Mouse (Mus musculus) liver, postnatal 0 days (tissue): Measurements from ENCODE around the gene Slc38a10. TPM values are rescaled to one million over a fixed set of nuclear protein-coding genes. Genes with fewer than 3 reads are reported as not detected.
A peak's percentile ranks its signal among the peaks of the same experiment; 100 is the strongest.

Experiments
- ATAC-seq: fragments of 200-750 bp; cut with Nextera tagmentation; 2 replicates; pipeline ENCODE4 v1.8.0; 2017; ENCODE audit warnings: mild to moderate bottlenecking, moderate library complexity
- DNase-seq: peaks from one replicate; pipeline ENCODE4 v3.0.0-alpha.2; 2016
- H3K27ac ChIP-seq: fragments of 300-500 bp; sonication (generic); 2 replicates; pipeline ENCODE4 v1.5.1; 2014; ENCODE audit warnings: antibody characterized with exemption, moderate library complexity, mild to moderate bottlenecking, low read depth
- H3K27me3 ChIP-seq: fragments of 300-500 bp; sonication (generic); 2 replicates; pipeline ENCODE4 v1.6.1; 2014; ENCODE audit warnings: low read length, control low read depth, mixed read lengths; ENCODE audit not compliant: insufficient read depth
- H3K36me3 ChIP-seq: fragments of 300-500 bp; sonication (generic); replicated peaks from 2 replicates; pipeline ENCODE4 v1.6.1; 2014; ENCODE audit warnings: mild to moderate bottlenecking, control low read depth, low read length, moderate library complexity, mixed read lengths; ENCODE audit not compliant: insufficient read depth
- H3K4me1 ChIP-seq: fragments of 300-500 bp; sonication (generic); 2 replicates; pipeline ENCODE4 v1.6.1; 2014; ENCODE audit warnings: antibody characterized with exemption, mild to moderate bottlenecking, control low read depth; ENCODE audit not compliant: insufficient read depth
- H3K4me2 ChIP-seq: fragments of 300-500 bp; sonication (generic); 2 replicates; pipeline ENCODE4 v1.6.1; 2014; ENCODE audit warnings: low read depth, mild to moderate bottlenecking, low read length, moderate library complexity, mixed read lengths
- H3K4me3 ChIP-seq: fragments of 300-500 bp; sonication (generic); 2 replicates; pipeline ENCODE4 v1.5.1; 2014; ENCODE audit warnings: low read depth, low read length
- H3K9ac ChIP-seq: fragments of 300-500 bp; sonication (generic); replicated peaks from 2 replicates; pipeline ENCODE4 v1.6.1; 2014; ENCODE audit warnings: mild to moderate bottlenecking, moderate library complexity
- H3K9me3 ChIP-seq: fragments of 300-500 bp; sonication (generic); 2 replicates; pipeline ENCODE4 v1.6.1; 2016; ENCODE audit warnings: mild to moderate bottlenecking, control low read depth, low read length, mixed read lengths
- CTCF ChIP-seq: sonication (generic); IDR thresholded peaks from 2 replicates; pipeline ENCODE4 v1.5.1; 2016; ENCODE audit warnings: antibody characterized with exemption, low read depth
- EP300 ChIP-seq: IDR thresholded peaks from 2 replicates; pipeline ENCODE4 v1.6.1; 2016; ENCODE audit warnings: antibody characterized with exemption, low read depth, mild to moderate bottlenecking
- WGBS: fragments of 180-500 bp; shearing (Covaris S2); extraction: QIAGEN DNeasy Blood & Tissue Kit; methylation state at CpG from one replicate; pipeline ENCODE4 v1.1.7; 2014; ENCODE audit not compliant: insufficient replicate concordance; 5-methylcytosine and 5-hydroxymethylcytosine counted together
- polyA plus RNA-seq: library from polyadenylated mRNA; unstranded; fragments of >200 nt; fragmentation: Nextera tagmentation; extraction: Ambion mirVana; gene quantifications from 2 replicates; pipeline ENCODE4 v1.2.1, GENCODE M21; 2015

The Slc38a10 gene
- polyA plus RNA-seq, 1 experiment from 2014 or later: 28.0 TPM

GRCm38 (mm10) chr11:120143708-120144497 lies 7.2 kb downstream of the Slc38a10 start:
- 71% methylated on average over 13 of the region's 13 CpGs for WGBS
- Histone ChIP-seq H3K9me3 (no peaks in the 10 kb centered on the region), H3K27me3 (no peaks in the 10 kb centered on the region), H3K27ac (peak overlapping the region; percentile 69; the same call in 1 of the 2 replicates), H3K4me2 (no peak overlapping the region), H3K4me3 (no peak overlapping the region), H3K9ac (no peak overlapping the region; the same call in 1 of the 2 replicates), H3K4me1 (peaks cover 14% of the 10 kb centered on the region; the same call in 1 of the 2 replicates), H3K36me3 (peaks cover 22% of the 10 kb centered on the region)
- DNase-seq (no peak), ATAC-seq (no peak)
- no peak for TF ChIP-seq CTCF
- TF ChIP-seq EP300: no peak

- Histone ChIP-seq H3K4me1 (peaks cover 22% of the 10 kb centered on the region), H3K9me3 (no peaks in the 10 kb centered on the region), H3K4me2 (no peak overlapping the region), H3K4me3 (no peak overlapping the region), H3K27me3 (no peaks in the 10 kb centered on the region), H3K9ac (no peak overlapping the region), H3K27ac (peak overlapping the region; percentile 69), H3K36me3 (peaks cover 25% of the 10 kb centered on the region)
- WGBS: 31% methylated on average over 3 of the region's 3 CpGs
- DNase-seq: peak; percentile 44
- peak; percentile 84 for ATAC-seq
- TF ChIP-seq CTCF (peak; percentile 57), EP300 (no peak)
Measured at GRCm38 (mm10) chr11:120142601-120143051, 8.5 kb downstream of the Slc38a10 start.

DNA sequence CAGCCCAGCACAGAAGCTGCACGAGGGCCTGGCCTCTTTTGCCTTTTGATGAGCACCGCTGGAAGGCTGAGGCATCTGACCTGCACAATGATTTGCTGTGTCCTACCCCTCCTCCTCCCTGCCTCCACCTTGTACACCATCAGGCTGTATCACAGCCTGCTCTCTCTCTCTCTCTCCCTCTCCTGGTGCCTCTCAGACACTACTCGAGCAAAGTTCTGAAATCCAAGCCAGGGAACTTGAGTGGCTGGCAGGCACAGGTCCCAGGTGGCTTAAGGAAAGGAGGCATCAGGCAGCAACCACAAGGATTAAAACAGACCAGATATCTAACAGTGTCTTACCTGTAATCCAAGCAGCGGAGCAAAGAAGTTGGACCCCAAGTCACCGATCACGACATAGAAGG lies 10.9 kb downstream of the Slc38a10 start:
- no peak overlapping the region for H3K4me2 ChIP-seq
- H3K9me3 ChIP-seq: no peaks in the 10 kb centered on the region
- no peak for TF ChIP-seq CTCF
- ATAC-seq: no peak
- H3K4me1 ChIP-seq: peaks cover 42% of the 10 kb centered on the region
- no peak overlapping the region for H3K9ac ChIP-seq
- DNase-seq: no peak
- no peak overlapping the region for H3K4me3 ChIP-seq
- 73% methylated on average over 6 of the region's 6 CpGs for WGBS
- no peak overlapping the region for H3K27ac ChIP-seq
- H3K27me3 ChIP-seq: no peaks in the 10 kb centered on the region
- peaks cover 18% of the 10 kb centered on the region for H3K36me3 ChIP-seq

DNA sequence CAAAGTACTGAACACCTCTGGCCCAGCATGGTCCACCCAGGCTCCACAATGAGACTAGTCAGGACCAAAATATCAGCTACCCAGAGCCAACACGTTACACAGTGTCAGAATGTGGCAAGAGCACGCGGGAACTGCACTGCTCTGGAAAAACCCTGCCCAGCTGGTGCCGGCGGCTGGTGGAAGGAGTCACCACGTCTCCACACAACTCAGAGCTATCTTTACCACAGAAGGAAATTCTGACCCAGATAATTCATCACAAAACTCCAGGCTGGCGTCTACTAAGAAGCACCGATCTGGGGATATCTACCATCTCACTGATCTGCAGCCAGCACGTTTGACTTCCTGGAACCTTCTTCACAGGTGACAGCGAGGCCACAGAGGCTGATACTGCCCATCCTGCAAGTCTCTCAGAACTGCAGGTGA lies 11.8 kb downstream of the Slc38a10 start:
- H3K9me3 ChIP-seq: no peaks in the 10 kb centered on the region
- no peak overlapping the region for H3K27ac ChIP-seq
- no peak overlapping the region for H3K4me2 ChIP-seq
- H3K4me3 ChIP-seq: no peak overlapping the region
- TF ChIP-seq EP300: no peak
- no peak for TF ChIP-seq CTCF
- DNase-seq (no peak), ATAC-seq (no peak)
- no peak overlapping the region for H3K9ac ChIP-seq
- no peaks in the 10 kb centered on the region for H3K27me3 ChIP-seq
- H3K36me3 ChIP-seq: peaks cover 27% of the 10 kb centered on the region
- peaks cover 47% of the 10 kb centered on the region for H3K4me1 ChIP-seq
- WGBS: 48% methylated on average over 10 of the region's 10 CpGs

DNA sequence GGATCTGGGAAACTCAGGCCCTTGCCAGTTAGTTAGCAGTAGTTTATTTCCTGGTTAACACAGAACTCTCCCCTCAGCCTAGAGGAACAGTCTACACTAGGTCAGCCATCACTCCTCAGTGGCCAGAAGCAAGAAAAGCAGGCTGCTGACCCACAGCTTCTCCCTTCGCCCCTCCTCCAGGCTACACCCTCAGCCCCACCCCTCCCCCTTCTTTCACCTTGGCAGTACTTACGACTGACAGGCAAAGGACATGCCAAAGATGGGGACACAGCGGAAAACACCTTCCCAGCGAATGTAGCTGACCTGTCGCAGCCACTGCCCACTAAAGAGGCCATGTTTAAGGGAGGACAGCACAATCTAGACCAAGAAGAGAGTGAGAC lies 13.5 kb downstream of the Slc38a10 start:
- no peak overlapping the region for H3K9ac ChIP-seq
- WGBS: 58% methylated on average over 5 of the region's 5 CpGs

DNA sequence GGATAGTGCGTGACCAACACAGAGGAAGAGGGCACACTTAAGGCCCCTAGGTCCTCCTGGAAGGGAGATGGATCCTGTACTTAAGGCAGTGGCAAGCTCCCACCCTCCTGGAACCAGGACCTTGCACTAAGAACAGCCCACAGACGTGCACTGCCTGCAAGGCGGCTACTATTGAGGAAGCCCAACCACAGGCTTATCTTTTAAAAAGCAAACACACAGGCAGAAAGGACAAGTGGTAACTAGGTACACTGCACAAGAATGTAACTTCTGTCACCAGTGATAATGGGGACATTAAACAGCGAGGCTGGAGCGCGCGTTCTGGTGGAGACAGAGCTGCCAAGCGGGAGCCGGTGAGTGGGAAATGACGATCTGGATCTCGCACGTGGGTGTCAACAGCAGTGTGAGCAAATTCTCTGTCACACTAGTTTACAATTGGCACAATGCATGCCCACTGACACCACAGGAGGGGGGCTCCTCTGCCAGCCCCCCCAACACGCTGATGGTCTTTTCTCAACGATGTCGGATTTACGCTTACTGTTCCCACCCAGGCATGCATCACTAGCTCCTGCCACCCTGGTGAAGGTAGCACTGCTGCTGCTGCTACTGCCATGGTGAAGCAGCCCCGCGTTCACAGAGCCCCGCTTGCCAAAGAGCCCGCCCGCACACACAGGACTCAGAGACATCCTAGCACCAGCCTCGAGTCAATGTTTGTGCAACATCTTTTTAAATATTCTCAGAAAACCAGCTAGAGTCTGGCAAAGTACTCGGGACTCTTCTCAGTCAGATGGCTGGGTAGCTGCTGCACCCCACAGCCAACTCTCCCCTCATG lies 14.1 kb downstream of the Slc38a10 start:
- H3K27ac ChIP-seq: peak overlapping the region; percentile 72
- 39% methylated on average over 23 of the region's 23 CpGs for WGBS
- peaks cover 35% of the 10 kb centered on the region for H3K36me3 ChIP-seq
- H3K4me2 ChIP-seq: 0 out of 2 replicates have a peak overlapping the region, but pooled peaks have one; percentile 2
- H3K9me3 ChIP-seq: no peaks in the 10 kb centered on the region
- ATAC-seq (peak; percentile 71), DNase-seq (peak; percentile 35)
- H3K4me3 ChIP-seq: no peak overlapping the region
- TF ChIP-seq EP300 (peak; percentile 72), CTCF (no peak)
- H3K9ac ChIP-seq: no peak overlapping the region; the same call in 1 of the 2 replicates
- no peaks in the 10 kb centered on the region for H3K27me3 ChIP-seq
- H3K4me1 ChIP-seq: peaks cover 35% of the 10 kb centered on the region

More for the DNA sequence above, 13.5 kb downstream of the Slc38a10 start:
- Histone ChIP-seq H3K9me3 (no peaks in the 10 kb centered on the region), H3K27ac (no peak overlapping the region), H3K4me1 (peaks cover 37% of the 10 kb centered on the region), H3K4me3 (no peak overlapping the region), H3K4me2 (no peak overlapping the region), H3K27me3 (no peaks in the 10 kb centered on the region), H3K36me3 (peaks cover 29% of the 10 kb centered on the region)
- TF ChIP-seq EP300 (no peak), CTCF (no peak)
- ATAC-seq: no peak
- no peak for DNase-seq
